Mouse (Mus musculus) ZHBTc4 (cell line): ENCODE results near the gene Olfr342.

Experiments used
- DNase-seq: peaks from one replicate; pipeline ENCODE4 v3.0.0-alpha.2; 2011; ENCODE audit warnings: low read depth, low spot score

The Olfr342 gene

DNA sequence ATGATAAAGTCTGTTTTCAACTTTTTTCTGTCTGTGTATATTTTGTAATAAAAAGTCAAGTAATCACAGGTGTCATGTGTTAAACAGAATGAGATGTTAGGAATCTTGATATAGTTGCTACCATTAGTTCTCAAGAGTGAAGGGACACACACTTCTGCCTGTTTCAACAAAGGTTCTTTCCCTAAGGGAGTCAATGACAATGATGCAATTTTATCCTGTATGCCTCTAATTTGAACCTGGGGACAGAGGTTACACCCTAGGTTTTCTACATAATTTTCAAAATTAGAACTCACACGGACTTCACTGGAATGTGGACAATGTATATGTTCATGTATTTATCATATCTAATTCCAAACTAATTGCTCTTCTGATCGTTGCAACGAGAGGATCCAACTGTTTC is at the start of gene Olfr342:
Gene Olfr342, plus strand, starts transcription at position 301 of the 400 bp plus-strand sequence.
- DNase-seq: no peak

DNA sequence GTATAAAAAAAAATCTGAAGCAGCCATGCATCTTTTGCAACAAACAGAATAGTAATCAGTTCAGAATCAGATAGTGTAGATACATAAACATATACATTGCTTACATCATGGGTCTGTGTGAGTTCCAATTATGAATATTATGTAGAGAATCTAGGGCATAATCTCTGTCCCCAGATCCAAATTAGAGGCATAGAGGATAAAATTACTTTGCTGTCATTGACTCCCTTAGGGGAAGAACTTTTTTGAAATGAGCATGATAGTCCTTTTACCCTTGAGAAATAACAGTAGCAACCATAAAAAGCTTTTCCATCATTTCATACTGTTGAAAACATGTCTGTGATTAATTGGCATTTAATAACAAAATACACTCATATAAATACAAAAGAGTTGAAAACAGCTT is 42.4 kb upstream of the Olfr342 start, which contains the start of gene Olfr341:
Gene Olfr341, minus strand, starts transcription at position 101 of the 400 bp plus-strand sequence.
- no peak for DNase-seq

DNA sequence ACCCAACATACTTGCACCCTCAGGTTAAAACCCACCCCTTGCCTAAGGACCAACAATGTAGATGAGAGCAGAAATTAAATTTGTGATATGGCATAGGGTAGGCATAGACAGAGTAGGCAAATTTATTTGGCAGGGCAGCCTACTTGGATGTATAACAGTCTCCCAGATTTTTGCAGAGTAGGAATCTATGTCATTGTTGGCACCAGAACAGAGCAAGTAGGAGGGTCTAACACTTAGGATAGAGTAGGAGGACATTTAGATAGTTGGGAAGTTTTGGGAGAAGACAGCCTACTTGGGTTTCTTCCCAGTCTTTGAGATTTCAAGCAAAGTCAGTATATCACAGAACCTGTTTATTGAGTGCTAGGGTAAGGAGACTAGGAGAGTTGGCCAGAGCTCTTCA is 40.4 kb downstream of the Olfr342 start:
- no peak for DNase-seq

DNA sequence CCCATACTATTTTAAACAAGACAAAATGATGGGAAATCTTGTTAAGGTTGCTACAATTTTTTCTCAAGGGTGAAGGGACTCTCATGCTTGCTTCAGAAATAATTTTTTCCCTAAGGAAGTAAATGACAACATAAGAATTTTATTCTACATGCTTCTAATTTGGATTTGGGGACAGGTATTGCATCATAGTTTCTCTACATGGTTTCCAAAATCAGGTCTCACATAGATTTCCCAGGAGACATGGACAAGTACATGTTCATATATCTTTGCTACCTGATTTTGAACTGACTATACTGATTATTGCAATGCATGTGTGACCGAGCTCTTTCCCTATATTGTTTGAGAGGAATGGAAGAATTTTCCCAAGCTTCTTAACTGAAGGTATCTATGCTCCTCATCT is 41.6 kb downstream of the Olfr342 start, which contains the start of gene Olfr344:
Gene Olfr344, plus strand, starts transcription at position 301 of the 400 bp plus-strand sequence.
- DNase-seq: no peak

DNA sequence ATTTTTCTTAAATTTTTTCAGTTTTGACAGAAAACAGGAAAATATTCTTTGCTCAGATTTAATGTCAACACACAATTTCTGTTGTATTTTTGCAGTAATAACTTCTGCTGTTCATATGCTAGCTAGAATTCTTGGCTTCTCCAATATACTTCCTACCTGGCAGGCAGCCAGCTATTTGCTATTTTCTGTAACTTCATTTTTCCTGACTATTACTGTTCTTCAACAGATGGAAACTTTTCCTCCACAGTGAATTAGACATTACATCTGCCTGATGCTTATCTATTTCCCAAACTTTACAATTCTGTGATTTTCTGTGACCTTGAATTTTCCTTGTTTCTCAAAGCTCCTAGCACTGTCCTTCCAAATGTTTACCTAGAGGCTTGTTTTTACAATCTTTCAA is 42.2 kb downstream of the Olfr342 start:
- no peak for DNase-seq

DNA sequence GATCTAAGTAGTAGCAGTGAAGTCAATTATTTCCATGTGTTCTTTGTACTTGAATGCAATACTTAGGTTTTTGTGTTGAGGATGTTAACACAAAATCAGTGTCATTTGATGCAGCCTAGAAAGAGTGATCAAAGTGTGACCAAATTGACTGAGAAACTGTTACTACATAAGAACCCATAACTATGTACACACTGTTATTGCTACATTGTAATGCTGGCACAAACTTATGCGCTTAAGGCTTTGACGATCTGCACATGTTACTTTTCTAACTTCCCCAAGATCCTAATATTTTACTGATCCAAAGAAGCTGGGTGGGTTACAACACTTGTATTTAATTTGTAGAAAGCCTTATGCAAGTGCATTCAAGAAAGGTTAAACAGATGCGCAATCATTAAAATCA is 43.0 kb downstream of the Olfr342 start:
- DNase-seq: no peak
